Mouse (Mus musculus): ENCODE measurements around the gene Arf3.

DNA sequence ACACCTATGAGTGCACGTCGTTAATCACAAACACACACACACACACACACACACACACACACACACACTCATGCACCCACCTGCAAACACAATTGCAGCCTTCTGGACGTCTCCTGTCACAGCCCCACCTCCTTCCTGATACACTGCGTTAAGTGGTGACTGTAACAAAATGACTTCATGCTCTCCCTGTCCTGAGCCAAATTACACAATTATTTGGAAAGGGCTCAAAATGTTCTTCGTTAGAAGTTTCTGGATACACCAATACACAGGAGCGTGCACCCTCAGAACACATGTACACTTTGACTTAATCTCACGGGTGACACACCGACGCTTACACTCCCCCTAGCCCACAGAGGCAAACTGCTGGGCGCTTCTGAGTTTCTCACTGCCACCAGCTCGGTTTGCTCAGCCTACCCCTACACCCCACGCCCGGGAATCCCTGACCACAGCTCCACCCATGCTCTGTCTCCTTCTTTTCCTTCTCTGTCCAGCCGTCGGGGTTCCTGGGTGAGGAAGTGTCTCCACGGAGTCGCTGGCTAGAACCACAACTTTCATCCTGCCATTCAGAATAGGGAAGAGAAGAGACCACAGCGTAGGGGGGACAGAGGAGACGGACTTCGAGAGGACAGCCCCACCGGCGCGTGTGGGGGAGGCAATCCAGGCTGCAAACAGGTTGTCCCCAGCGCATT is 26.1 kb upstream of the Arf3 start:
- no peak for TF ChIP-seq CTCF (IDR thresholded peaks at IDR 0.05; ENCODE audit: insufficient read depth, low read depth, low read length)
- no peak for TF ChIP-seq POLR2A (IDR thresholded peaks at IDR 0.05; ENCODE audit: insufficient read depth, low read depth, low read length)
